ENCODE assay signal across 29 mouse cellular contexts in genomic region chr9:50612115-50612514, GRCm38 (mm10). TPM values are rescaled to one million over a fixed set of nuclear protein-coding genes. Genes with fewer than 3 reads are reported as not detected.
DNase-seq lines count a peak whose midpoint lies in the region; ATAC-seq and TF ChIP-seq lines count a peak whose summit lies in the region.
"Had no signal": no experiment of that assay in that cellular context is flagged by ENCODE, and none has a peak within 500 bp of the region (broad histone marks: within the 10 kb centered on the region; RNA-seq: fewer than 3 reads in every experiment).

No protein-coding gene starts in this region.

- peak; percentile 71 for ATAC-seq in frontal cortex, adult (ENCODE audit: low TSS enrichment)
- ATAC-seq: activated CD4-positive, CD25-positive, alpha-beta regulatory T cell, adult 4 months; forebrain, embryonic 15.5 days; hindbrain, embryonic 16.5 days; inflammation-experienced regulatory T-cells, adult 6 months; intestine, embryonic 16.5 days had no signal

- peak overlapping the region; percentile 16; the same call in 1 of the 2 replicates for H3K27ac ChIP-seq in layer of hippocampus, adult 2 months
- H3K27ac ChIP-seq: embryonic facial prominence, embryonic 10.5 days; embryonic facial prominence, embryonic 13.5 days; forebrain, embryonic 12.5 days; forebrain, embryonic 15.5 days; heart, embryonic 15.5 days; hindbrain, embryonic 10.5 days; hindbrain, embryonic 13.5 days had no signal

- no peak for DNase-seq in frontal cortex, postnatal 25 days (ENCODE audit: low spot score in 2 of 2)
- no peak for DNase-seq in layer of hippocampus, adult 2 months (ENCODE audit: low spot score in 2 of 2)
- no peak for DNase-seq in layer of hippocampus, adult 18-20 months (ENCODE audit: low spot score in 2 of 2)
- DNase-seq in brain, adult 2 months (ENCODE audit: low read depth, low spot score) = peak; percentile 62
- no peak for DNase-seq in thymus, postnatal 36 days
- DNase-seq: adrenal gland, adult 8-10 months; adrenal gland, postnatal 25 days; cerebellum, adult 2 months; cerebellum, adult 9-11 months; cerebellum, postnatal 25 days; embryo, embryonic 11 days; gastrocnemius, postnatal 10 days; gastrocnemius, postnatal 36 days; heart, postnatal 10 days; heart, postnatal 36 days had no signal

- H3K4me3 ChIP-seq in layer of hippocampus, adult 2 months = no peak overlapping the region
- H3K4me3 ChIP-seq: embryonic facial prominence, embryonic 10.5 days; embryonic facial prominence, embryonic 13.5 days; erythroblast, embryonic 14.5 days; forebrain, embryonic 12.5 days; forebrain, embryonic 15.5 days; heart, embryonic 12.5 days; heart, embryonic 15.5 days; hindbrain, embryonic 10.5 days; hindbrain, embryonic 13.5 days had no signal

- TF ChIP-seq CTCF in layer of hippocampus, adult 2 months (conservative IDR thresholded peaks at IDR 0.05) = no peak

RNA-seq across cellular contexts. Expression of gene Pih1d2, which starts 5.0 kb away (rescaled TPM):
- 1 to 10 TPM; 2.3 to 2.7 TPM for total RNA-seq in layer of hippocampus, adult 2 months (2021)
- total RNA-seq in layer of hippocampus, adult 18-20 months (2021) = 1 to 10 TPM; 2.3 to 2.8 TPM

RNA-seq across cellular contexts. Expression of gene Nkapd1, which starts 5.1 kb away (rescaled TPM):
- total RNA-seq in layer of hippocampus, adult 2 months (2021) = 10 to 100 TPM; 20.8 to 22.1 TPM
- total RNA-seq in layer of hippocampus, adult 18-20 months (2021) = 10 to 100 TPM; 18.3 to 19.5 TPM

RNA-seq across cellular contexts. Expression of gene Timm8b, which starts 8.4 kb away (rescaled TPM):
- 100 to 1,000 TPM; 206 to 234 TPM for total RNA-seq in layer of hippocampus, adult 2 months (2021)
- 100 to 1,000 TPM; 212 to 222 TPM for total RNA-seq in layer of hippocampus, adult 18-20 months (2021)

RNA-seq across cellular contexts. Expression of gene Sdhd, which starts 8.5 kb away (rescaled TPM):
- total RNA-seq in layer of hippocampus, adult 2 months (2021) = 100 to 1,000 TPM; 109 to 112 TPM
- 100 to 1,000 TPM; 118 to 124 TPM for total RNA-seq in layer of hippocampus, adult 18-20 months (2021)

RNA-seq across cellular contexts. Expression of gene Dlat, which starts 47.5 kb away (rescaled TPM):
- total RNA-seq in layer of hippocampus, adult 2 months (2021) = 100 to 1,000 TPM; 131 to 136 TPM
- total RNA-seq in layer of hippocampus, adult 18-20 months (2021) = 100 to 1,000 TPM; 122 to 124 TPM
